Mouse (Mus musculus): ENCODE results near the gene Dbx2. TPM values are rescaled to one million over a fixed set of nuclear protein-coding genes. Genes with fewer than 3 reads are reported as not detected.

Gene Dbx2
- polyA plus RNA-seq (2015; fragmentation: Nextera tagmentation; extraction: Ambion mirVana): 0.34 TPM in 1 of 2 replicates, not detected in the other

DNA sequence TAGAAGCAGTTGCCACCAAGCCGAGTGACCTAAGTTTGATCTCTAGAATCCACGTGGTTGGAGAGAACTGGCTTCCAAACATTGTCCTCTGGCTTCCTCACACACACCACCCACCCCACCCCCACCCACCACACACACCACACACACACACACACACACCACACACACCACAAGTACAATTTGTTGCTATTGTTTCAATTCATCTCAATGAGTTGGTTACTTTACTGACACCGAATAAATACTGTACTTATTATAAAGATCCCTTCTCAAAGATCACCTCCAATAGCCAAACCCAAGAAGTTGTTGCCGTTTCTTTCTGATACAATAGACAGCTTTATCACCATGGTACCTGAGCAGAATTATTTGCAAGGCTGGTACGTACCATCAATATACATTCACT is at the start of gene Dbx2:
Gene Dbx2 (minus strand): TSS at position 101 of the 400 bp plus-strand sequence.
- ATAC-seq (ENCODE audit: low read depth): no peak
- no peak within 1 kb of the TSS for H3K27ac ChIP-seq (ENCODE audit: low read length)
- WGBS: 70% methylated on average over 5 of the region's 5 CpGs
- no peaks in the 10 kb centered on the region for H3K9me3 ChIP-seq (ENCODE audit: control insufficient read depth, low read length)
- H3K27me3 ChIP-seq (ENCODE audit: control insufficient read depth, insufficient read depth, low read depth, low read length): peaks cover 41% of the 10 kb centered on the region
- H3K36me3 ChIP-seq (ENCODE audit: control insufficient read depth, insufficient read depth, low read length): no peaks in the 10 kb centered on the region
- no peak within 1 kb of the TSS for H3K9ac ChIP-seq (ENCODE audit: low read length)
- H3K4me3 ChIP-seq (ENCODE audit: low read length): no peak within 1 kb of the TSS
- peak within 1 kb of the TSS; percentile 50; the same call in 1 of the 2 replicates for H3K4me2 ChIP-seq (ENCODE audit: low read depth, low read length)
- H3K4me1 ChIP-seq (replicated peaks; ENCODE audit: control insufficient read depth, insufficient read depth, low read length): peaks cover 5% of the 10 kb centered on the region; the same call in 1 of the 2 replicates

GRCm38 (mm10) chr15:95702206-95702605 is 46.4 kb upstream of the Dbx2 start:
- no peak overlapping the region for H3K27ac ChIP-seq (ENCODE audit: low read length)
- H3K9ac ChIP-seq (ENCODE audit: low read length): no peak overlapping the region
- H3K36me3 ChIP-seq (ENCODE audit: control insufficient read depth, insufficient read depth, low read length): no peaks in the 10 kb centered on the region
- WGBS: 81% methylated on average over 9 of the region's 9 CpGs
- H3K4me1 ChIP-seq (replicated peaks; ENCODE audit: control insufficient read depth, insufficient read depth, low read length): no peaks in the 10 kb centered on the region
- no peak overlapping the region for H3K4me2 ChIP-seq (ENCODE audit: low read depth, low read length)
- H3K9me3 ChIP-seq (ENCODE audit: control insufficient read depth, low read length): no peaks in the 10 kb centered on the region
- H3K27me3 ChIP-seq (ENCODE audit: control insufficient read depth, insufficient read depth, low read depth, low read length): no peaks in the 10 kb centered on the region
- no peak overlapping the region for H3K4me3 ChIP-seq (ENCODE audit: low read length)
- ATAC-seq (ENCODE audit: low read depth): no peak

- 56% methylated on average over 4 of the region's 4 CpGs for WGBS
- H3K4me3 ChIP-seq (ENCODE audit: low read length): no peak overlapping the region
- H3K27me3 ChIP-seq (ENCODE audit: control insufficient read depth, insufficient read depth, low read depth, low read length): no peaks in the 10 kb centered on the region
- no peak overlapping the region for H3K4me2 ChIP-seq (ENCODE audit: low read depth, low read length)
- no peak overlapping the region for H3K27ac ChIP-seq (ENCODE audit: low read length)
- H3K36me3 ChIP-seq (ENCODE audit: control insufficient read depth, insufficient read depth, low read length): no peaks in the 10 kb centered on the region
- no peaks in the 10 kb centered on the region for H3K9me3 ChIP-seq (ENCODE audit: control insufficient read depth, low read length)
- ATAC-seq (ENCODE audit: low read depth): no peak
- no peak overlapping the region for H3K9ac ChIP-seq (ENCODE audit: low read length)
- no peaks in the 10 kb centered on the region for H3K4me1 ChIP-seq (replicated peaks; ENCODE audit: control insufficient read depth, insufficient read depth, low read length)
Measured at GRCm38 (mm10) chr15:95701573-95701972, 45.8 kb upstream of the Dbx2 start.

DNA sequence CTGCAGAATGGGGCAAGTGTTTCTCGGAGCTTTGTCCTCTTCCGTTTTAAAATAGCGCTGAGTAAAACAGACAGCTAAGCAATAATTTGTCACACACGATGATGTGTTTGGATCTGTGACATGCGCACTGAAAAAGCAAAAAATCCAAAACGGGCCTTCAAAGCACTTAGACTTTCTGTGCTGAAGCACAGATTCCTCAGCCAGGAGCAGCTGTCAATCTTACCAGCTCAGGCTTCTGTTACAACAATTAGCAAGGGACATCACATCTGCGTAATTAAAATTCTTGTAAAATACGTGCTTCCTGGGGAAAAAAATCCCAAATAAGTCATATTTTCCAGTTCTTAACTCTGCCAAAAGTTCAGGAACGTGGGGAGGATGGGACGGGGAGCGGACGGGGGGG is 43.6 kb upstream of the Dbx2 start:
- 70% methylated on average over 12 of the region's 12 CpGs for WGBS
- Histone ChIP-seq H3K4me2 (ENCODE audit: low read depth, low read length) (no peak overlapping the region), H3K9ac (ENCODE audit: low read length) (no peak overlapping the region), H3K27ac (ENCODE audit: low read length) (no peak overlapping the region), H3K36me3 (ENCODE audit: control insufficient read depth, insufficient read depth, low read length) (no peaks in the 10 kb centered on the region), H3K27me3 (ENCODE audit: control insufficient read depth, insufficient read depth, low read depth, low read length) (no peaks in the 10 kb centered on the region), H3K4me3 (ENCODE audit: low read length) (no peak overlapping the region), H3K4me1 (replicated peaks; ENCODE audit: control insufficient read depth, insufficient read depth, low read length) (no peaks in the 10 kb centered on the region), H3K9me3 (ENCODE audit: control insufficient read depth, low read length) (no peaks in the 10 kb centered on the region)
- no peak for ATAC-seq (ENCODE audit: low read depth)

- Histone ChIP-seq H3K4me3 (ENCODE audit: low read length) (no peak overlapping the region), H3K27ac (ENCODE audit: low read length) (no peak overlapping the region), H3K4me1 (replicated peaks; ENCODE audit: control insufficient read depth, insufficient read depth, low read length) (no peaks in the 10 kb centered on the region), H3K36me3 (ENCODE audit: control insufficient read depth, insufficient read depth, low read length) (no peaks in the 10 kb centered on the region), H3K9ac (ENCODE audit: low read length) (no peak overlapping the region), H3K4me2 (ENCODE audit: low read depth, low read length) (no peak overlapping the region), H3K27me3 (ENCODE audit: control insufficient read depth, insufficient read depth, low read depth, low read length) (no peaks in the 10 kb centered on the region), H3K9me3 (ENCODE audit: control insufficient read depth, low read length) (no peaks in the 10 kb centered on the region)
- WGBS: 80% methylated on average over 3 of the region's 3 CpGs
- no peak for ATAC-seq (ENCODE audit: low read depth)
Measured at GRCm38 (mm10) chr15:95693759-95694158, 38.0 kb upstream of the Dbx2 start.

DNA sequence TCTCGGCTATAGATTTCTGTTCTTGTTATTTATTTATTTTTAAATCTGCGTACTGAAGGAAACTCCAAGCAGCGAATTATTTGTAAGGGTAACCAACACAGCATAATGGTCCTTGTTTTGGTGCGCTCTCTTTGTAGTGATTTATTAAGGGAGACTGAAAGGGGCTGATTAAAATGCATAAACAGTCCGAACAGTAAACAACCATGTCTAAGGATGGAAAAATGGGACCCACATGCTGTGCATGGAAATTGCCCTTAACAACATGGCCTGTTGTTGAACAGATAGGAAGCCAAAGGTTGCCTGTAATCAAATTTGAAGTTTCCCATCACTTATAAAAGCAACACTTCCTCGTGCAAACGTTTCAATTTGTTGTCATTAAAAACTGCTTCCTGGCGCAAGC is 35.8 kb upstream of the Dbx2 start:
- H3K4me1 ChIP-seq (replicated peaks; ENCODE audit: control insufficient read depth, insufficient read depth, low read length): no peaks in the 10 kb centered on the region
- no peaks in the 10 kb centered on the region for H3K36me3 ChIP-seq (ENCODE audit: control insufficient read depth, insufficient read depth, low read length)
- no peak overlapping the region for H3K27ac ChIP-seq (ENCODE audit: low read length)
- 54% methylated on average over 8 of the region's 8 CpGs for WGBS
- H3K9me3 ChIP-seq (ENCODE audit: control insufficient read depth, low read length): no peaks in the 10 kb centered on the region
- H3K27me3 ChIP-seq (ENCODE audit: control insufficient read depth, insufficient read depth, low read depth, low read length): no peaks in the 10 kb centered on the region
- no peak overlapping the region for H3K4me2 ChIP-seq (ENCODE audit: low read depth, low read length)
- no peak overlapping the region for H3K4me3 ChIP-seq (ENCODE audit: low read length)
- ATAC-seq (ENCODE audit: low read depth): no peak
- H3K9ac ChIP-seq (ENCODE audit: low read length): no peak overlapping the region

- no peaks in the 10 kb centered on the region for H3K36me3 ChIP-seq (ENCODE audit: control insufficient read depth, insufficient read depth, low read length)
- H3K4me2 ChIP-seq (ENCODE audit: low read depth, low read length): no peak overlapping the region
- no peaks in the 10 kb centered on the region for H3K9me3 ChIP-seq (ENCODE audit: control insufficient read depth, low read length)
- no peaks in the 10 kb centered on the region for H3K4me1 ChIP-seq (replicated peaks; ENCODE audit: control insufficient read depth, insufficient read depth, low read length)
- ATAC-seq (ENCODE audit: low read depth): no peak
- H3K27ac ChIP-seq (ENCODE audit: low read length): no peak overlapping the region
- no peaks in the 10 kb centered on the region for H3K27me3 ChIP-seq (ENCODE audit: control insufficient read depth, insufficient read depth, low read depth, low read length)
- 49% methylated on average over 5 of the region's 5 CpGs for WGBS
- no peak overlapping the region for H3K4me3 ChIP-seq (ENCODE audit: low read length)
- H3K9ac ChIP-seq (ENCODE audit: low read length): no peak overlapping the region
Measured at GRCm38 (mm10) chr15:95691129-95691528, 35.4 kb upstream of the Dbx2 start.

- no peak overlapping the region for H3K27ac ChIP-seq (ENCODE audit: low read length)
- no peak overlapping the region for H3K4me2 ChIP-seq (ENCODE audit: low read depth, low read length)
- no peaks in the 10 kb centered on the region for H3K4me1 ChIP-seq (replicated peaks; ENCODE audit: control insufficient read depth, insufficient read depth, low read length)
- WGBS: 84% methylated on average over 4 of the region's 4 CpGs
- ATAC-seq (ENCODE audit: low read depth): no peak
- H3K4me3 ChIP-seq (ENCODE audit: low read length): no peak overlapping the region
- H3K36me3 ChIP-seq (ENCODE audit: control insufficient read depth, insufficient read depth, low read length): no peaks in the 10 kb centered on the region
- H3K27me3 ChIP-seq (ENCODE audit: control insufficient read depth, insufficient read depth, low read depth, low read length): no peaks in the 10 kb centered on the region
- H3K9ac ChIP-seq (ENCODE audit: low read length): no peak overlapping the region
- H3K9me3 ChIP-seq (ENCODE audit: control insufficient read depth, low read length): no peaks in the 10 kb centered on the region
Measured at GRCm38 (mm10) chr15:95682620-95683019, 26.9 kb upstream of the Dbx2 start.

GRCm38 (mm10) chr15:95675645-95676044 is 19.9 kb upstream of the Dbx2 start:
- Histone ChIP-seq H3K9ac (ENCODE audit: low read length) (no peak overlapping the region), H3K9me3 (ENCODE audit: control insufficient read depth, low read length) (no peaks in the 10 kb centered on the region; the same call in 1 of the 2 replicates), H3K4me2 (ENCODE audit: low read depth, low read length) (no peak overlapping the region), H3K27ac (ENCODE audit: low read length) (no peak overlapping the region), H3K36me3 (ENCODE audit: control insufficient read depth, insufficient read depth, low read length) (no peaks in the 10 kb centered on the region), H3K27me3 (ENCODE audit: control insufficient read depth, insufficient read depth, low read depth, low read length) (no peaks in the 10 kb centered on the region), H3K4me1 (replicated peaks; ENCODE audit: control insufficient read depth, insufficient read depth, low read length) (no peaks in the 10 kb centered on the region), H3K4me3 (ENCODE audit: low read length) (no peak overlapping the region)
- WGBS: 68% methylated on average over 4 of the region's 4 CpGs
- no peak for ATAC-seq (ENCODE audit: low read depth)

DNA sequence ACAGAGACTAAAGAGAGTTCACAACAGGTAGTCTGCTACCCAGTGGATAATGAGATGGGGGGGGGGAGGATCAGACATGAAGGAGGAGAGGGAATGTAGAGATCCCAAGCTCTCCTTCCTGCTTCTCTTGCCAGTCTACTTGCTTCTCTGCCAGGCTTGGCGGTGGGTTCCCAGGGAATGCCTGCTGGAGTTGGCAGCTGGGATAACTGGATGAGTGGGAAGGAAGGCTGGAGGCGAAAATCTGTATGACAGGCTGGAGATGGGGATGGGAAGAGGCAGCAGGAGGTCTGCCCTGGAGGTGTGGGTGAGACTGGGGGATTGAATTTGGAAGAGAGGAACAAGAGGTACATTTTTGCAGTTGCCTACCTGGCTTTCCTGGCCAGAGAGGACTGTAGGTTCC is 19.4 kb upstream of the Dbx2 start:
- WGBS: 78% methylated on average over 2 of the region's 2 CpGs
- H3K4me3 ChIP-seq (ENCODE audit: low read length): no peak overlapping the region
- H3K9ac ChIP-seq (ENCODE audit: low read length): no peak overlapping the region
- no peaks in the 10 kb centered on the region; the same call in 1 of the 2 replicates for H3K9me3 ChIP-seq (ENCODE audit: control insufficient read depth, low read length)
- H3K36me3 ChIP-seq (ENCODE audit: control insufficient read depth, insufficient read depth, low read length): no peaks in the 10 kb centered on the region
- H3K4me2 ChIP-seq (ENCODE audit: low read depth, low read length): no peak overlapping the region
- no peaks in the 10 kb centered on the region for H3K27me3 ChIP-seq (ENCODE audit: control insufficient read depth, insufficient read depth, low read depth, low read length)
- no peak for ATAC-seq (ENCODE audit: low read depth)
- H3K27ac ChIP-seq (ENCODE audit: low read length): no peak overlapping the region
- no peaks in the 10 kb centered on the region for H3K4me1 ChIP-seq (replicated peaks; ENCODE audit: control insufficient read depth, insufficient read depth, low read length)
